Mouse (Mus musculus): ENCODE measurements at regions not wholly inside any gene's neighbourhood (a gene's known extent, or its start where the extent isn't known, plus 50 kb on each side); places are given as distances from the start of the nearest gene placed in this dataset.

DNA sequence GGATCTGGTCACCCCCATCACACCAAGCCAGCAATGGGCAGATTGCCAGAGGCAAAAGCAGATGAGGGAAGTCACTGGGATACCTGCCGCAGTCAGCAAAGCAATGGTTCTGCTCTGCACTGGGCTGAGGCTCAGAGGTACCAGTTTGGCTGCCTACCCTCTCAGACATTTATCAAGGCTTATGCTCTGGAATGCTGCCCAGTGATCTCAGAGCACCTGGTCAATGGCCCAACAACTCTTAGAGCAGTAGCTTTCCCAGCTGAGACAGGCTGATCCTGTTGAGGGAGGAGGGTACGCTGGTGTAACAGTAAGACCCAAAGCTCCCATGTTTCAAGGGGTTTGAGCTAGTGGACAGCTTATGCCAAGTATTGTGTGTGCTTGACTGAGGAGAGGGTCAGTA lies 117.4 kb upstream of the Pitx1 start:
- no peak for DNase-seq

DNA sequence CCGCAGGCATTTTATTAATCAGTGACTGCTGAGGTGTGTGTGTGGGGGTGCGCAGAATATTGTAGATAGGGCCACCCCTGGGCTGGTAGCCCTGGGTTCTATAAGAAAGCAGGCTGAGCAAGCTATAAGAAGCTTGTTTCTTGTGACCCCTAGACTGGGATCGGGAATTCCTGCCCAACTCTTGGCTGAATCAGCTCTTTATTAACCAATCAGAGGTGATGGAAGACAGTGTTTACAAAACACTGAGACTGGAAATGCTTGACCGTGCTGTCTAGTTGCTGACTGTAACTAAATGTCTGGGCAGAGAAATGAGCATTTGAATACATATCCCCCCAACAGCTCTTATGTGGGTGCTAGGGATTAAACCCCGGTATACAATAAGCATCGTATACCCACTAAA lies 114.8 kb upstream of the Pitx1 start:
- DNase-seq: no peak

DNA sequence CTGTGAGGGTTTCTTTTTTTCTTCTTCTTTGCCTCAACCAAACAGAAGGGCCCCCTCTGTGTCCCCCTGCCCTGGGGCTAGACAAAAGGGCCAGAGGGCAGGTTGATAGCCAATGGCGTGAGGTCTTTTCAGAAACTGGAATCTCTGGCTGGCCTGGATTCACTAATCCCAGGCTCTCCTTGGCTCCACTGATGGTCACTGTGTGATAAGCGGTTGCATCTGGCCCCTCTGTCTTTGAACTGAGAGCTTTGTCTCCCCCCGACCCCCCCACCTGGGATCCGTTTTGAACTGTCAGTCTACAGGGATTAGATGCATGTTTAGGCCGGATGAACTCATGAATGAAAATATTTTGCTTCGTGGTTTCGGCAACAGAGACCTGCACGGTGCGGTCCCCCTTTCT lies 112.6 kb upstream of the Pitx1 start:
- no peak for DNase-seq

DNA sequence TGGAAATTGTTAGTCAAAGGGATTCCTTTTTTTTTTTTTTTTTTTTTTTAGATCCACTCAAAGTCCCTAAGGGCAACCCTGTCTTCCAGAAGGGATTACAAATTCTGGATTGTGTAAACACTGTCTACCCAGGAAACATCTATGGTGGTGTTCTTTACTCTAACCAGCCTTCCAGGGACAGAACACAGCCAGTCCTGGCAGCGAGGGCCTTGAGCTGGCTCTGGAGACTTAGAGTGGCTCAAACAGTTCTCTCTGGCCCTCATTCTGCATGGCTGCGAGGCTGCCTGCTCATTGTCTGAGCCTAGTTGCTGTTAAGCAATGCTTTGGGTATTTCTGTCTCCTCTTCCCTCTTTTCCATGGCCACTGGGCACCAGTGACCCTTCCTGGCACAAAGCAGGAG lies 112.2 kb upstream of the Pitx1 start:
- DNase-seq: no peak

DNA sequence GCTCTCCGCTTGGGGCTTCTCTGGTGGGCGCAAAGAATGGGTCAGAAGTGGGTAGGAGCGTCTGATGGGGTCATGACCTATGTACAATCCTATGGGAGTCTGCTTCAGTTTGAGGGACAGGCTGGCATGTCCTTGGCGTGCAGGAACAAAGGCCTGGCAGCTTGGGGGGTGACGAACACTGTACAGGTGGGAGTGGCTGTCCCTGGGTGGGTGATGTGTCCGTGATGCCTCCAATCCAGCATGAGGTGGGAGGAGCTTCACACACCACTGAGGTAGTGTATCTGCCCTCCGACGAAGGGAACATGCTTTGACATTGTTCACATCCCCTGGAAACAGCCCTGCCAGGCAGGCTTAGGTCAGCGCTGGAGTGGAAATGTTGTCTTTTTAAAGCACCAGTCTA lies 101.4 kb upstream of the Pitx1 start:
- no peak for DNase-seq

DNA sequence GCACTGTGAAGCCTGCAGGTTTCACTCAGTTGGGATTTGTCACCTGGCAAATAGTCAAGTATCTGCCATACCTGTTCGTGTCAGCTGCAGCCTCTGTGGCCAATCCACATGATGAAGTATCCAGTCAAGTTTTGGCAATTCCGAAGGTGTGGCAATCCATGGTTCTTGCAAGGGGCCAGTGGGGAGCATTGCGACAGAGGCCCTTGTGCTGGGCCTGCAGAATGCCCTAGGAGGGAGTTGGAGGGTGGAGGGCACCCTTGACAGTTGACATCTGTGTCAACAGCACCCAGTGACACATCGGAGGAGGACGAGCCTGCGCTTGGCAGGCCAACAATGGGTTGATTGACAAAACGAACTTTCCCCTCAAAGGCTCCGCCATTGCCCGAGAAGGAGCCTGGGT lies 101.0 kb upstream of the Pitx1 start:
- DNase-seq: no peak

DNA sequence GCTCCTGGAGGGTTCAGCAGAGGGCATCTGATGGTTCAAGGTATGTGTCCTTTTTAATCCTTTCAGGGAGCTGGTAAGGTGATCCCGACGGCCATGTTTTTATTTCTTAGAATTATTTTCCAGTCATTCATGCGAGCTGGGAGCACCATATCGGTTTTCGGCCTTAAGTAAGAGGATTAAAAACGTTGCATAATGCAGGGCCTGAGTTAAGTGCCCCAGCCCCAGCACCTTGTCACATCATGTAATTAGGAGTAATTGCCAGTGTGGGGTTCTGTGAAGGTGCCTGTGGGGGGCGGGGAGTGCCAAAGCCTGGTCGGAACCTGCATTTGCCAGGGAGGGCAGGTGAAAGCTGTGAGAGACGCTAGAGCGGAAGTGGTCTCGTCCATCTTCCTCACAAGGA lies 94.6 kb upstream of the Pitx1 start:
- DNase-seq: no peak

DNA sequence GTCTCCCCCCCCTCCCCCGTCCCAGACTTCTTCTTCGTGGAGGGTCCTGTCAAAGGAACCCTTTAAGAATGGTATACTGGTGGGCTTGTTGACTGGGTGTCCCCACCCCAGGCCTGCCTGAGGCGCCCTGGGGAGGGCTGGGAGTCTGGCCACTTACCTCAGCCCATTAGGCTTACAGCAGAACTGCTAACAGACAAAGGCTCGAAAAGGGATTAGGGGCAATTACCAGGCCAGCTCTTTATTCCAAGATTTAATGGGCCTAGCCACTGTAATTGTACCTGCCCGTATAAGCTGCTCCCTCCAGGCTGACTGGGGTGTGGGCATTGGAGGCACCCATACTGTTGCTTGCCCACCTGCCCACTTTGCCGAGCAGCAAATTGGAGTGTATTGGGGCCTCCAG lies 93.8 kb upstream of the Pitx1 start:
- DNase-seq: no peak

DNA sequence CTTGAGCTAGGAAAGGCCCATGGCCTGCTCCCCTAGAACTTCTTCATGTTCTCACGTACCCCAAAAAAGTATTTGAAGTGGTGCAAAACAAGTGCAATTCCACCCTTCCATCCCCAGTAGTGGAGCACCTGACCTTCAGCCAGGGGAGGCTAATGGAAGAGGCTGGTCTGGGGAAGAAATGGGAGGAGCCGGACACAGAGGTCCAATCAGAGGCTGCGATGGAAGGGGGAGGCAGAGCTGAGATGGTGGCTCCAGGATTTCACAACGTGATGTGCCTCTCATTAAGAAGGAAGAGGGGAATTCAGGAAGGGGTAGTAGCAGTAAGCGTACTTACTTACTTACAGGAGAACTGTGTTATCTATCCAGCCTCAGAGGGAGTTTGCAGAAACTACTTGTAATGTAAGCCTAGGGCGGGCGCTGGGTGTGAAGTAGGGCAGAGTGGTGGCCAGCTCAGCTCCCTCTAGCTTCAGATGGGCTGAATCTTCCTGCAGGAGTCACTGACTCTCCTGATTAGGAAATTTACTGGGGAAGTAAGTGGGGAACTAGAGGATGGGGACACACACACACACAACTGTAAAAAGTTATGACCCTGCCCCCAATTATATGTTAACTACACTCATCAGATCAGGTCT lies 87.6 kb upstream of the Pitx1 start:
- no peak for DNase-seq

DNA sequence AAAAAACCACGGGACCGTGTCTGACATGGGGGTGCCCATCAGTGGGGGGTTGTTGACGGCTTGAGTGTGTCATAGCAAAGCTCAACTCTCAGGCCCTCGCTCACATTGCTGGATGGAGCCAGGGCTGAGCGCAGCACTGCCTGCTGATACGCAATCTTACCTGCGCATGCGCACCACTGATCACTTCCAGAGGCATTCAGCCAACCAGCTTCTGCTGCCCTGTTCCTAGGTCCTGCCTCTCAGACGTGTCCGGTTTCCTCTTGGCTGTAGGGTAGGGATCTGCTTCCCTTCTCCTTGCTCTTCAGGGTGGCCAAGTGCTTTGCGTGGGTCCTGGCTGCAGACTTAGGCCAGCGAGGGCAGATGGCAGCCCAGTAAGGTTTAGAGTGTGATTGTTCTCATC lies 81.3 kb upstream of the Pitx1 start:
- no peak for DNase-seq

DNA sequence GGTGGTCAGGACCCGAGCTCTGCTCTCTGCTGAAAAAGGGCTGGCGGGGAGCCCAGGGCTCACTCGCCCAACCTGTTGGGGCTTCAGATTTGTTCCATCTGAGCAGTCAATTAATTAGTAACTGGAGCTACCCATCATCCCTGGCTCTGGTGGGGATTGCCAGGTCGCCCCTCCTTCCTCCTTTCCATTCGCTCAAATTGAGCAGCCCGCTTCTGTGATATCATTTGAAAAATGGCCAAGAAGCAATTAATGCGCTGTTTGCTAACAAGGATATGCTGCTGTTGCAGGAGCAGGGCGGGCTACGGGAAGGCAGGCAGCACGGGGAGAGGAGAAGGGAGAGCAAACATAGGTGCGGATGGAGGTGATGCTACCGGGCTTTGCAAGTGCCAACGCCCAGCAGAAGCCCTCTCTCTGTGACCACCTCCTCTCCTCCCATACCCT lies 76.3 kb upstream of the Pitx1 start:
- no peak for DNase-seq

DNA sequence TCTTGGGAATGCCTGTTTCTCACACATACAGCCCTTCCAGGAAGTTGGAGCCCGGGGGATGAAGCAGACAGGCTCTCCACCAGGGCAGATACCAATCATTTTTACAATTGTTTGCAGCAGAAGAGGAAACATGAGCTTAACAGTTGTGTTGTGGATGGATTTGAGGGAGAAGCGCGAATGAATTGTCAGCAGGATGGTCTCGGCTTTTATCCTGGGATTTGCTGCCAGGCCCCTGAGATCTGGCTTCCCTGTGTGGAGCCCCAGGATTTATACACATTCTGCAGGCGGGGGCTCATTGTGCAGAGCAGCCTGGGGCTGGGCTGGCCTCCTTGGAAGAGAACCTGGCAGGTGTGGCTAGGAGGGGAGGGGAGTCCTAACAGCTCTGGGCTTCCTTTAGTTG lies 73.9 kb upstream of the Pitx1 start:
- DNase-seq: no peak

DNA sequence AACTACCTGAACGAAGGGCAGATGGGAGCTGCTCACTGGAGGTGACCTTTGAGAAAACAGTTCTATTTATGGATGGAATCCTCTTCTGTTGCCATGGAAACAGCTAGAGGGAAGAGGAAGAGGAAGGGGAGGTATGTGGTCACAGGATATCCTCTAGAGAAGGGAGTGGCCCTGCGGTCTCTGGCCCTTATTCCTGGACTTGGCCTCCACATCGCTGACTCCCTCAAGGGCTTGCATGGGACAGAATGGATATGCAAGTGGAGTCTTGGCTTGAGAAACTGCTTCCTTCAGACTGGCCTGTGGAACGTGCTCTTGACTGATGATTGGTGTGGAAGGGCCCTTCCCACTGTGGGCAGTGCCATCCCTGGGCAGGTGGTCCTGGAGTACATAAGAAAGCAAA lies 68.9 kb upstream of the Pitx1 start:
- no peak for DNase-seq

DNA sequence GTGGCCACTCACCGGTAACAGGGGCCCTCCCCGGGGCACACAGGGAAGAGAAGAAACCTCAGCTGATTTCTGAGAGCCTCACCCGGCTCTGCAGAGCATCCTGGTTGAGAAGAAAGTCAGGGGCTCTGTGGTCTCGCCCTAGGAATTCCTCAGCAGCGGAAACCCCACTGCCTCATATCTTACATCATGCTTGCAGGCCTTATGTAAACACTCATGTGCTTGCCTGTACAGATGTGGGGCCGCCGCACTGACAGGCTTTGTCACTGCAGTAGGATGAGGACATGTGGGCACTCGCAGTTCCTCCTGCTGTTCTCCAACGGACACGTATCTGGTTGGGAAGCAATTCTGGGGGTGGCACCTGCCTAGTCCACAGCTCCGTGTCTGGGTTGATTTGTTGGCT lies 66.3 kb upstream of the Pitx1 start:
- DNase-seq: no peak

DNA sequence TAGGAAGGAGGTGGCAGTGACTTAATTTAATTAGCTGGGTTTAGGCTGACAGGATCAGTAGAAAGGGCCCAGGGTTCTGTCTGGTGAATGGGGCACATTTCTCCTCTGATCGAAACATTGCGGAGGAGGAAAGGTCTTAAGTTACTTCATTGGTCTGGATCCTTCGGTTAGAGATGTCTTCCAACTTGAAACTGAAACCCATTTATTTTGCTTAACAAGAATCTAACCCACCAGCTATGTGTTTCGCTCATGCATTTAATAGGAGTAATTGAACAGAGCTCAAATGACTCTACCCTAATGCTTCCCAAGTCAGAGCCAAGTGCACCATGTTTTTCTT lies 64.2 kb upstream of the Pitx1 start:
- DNase-seq: no peak

DNA sequence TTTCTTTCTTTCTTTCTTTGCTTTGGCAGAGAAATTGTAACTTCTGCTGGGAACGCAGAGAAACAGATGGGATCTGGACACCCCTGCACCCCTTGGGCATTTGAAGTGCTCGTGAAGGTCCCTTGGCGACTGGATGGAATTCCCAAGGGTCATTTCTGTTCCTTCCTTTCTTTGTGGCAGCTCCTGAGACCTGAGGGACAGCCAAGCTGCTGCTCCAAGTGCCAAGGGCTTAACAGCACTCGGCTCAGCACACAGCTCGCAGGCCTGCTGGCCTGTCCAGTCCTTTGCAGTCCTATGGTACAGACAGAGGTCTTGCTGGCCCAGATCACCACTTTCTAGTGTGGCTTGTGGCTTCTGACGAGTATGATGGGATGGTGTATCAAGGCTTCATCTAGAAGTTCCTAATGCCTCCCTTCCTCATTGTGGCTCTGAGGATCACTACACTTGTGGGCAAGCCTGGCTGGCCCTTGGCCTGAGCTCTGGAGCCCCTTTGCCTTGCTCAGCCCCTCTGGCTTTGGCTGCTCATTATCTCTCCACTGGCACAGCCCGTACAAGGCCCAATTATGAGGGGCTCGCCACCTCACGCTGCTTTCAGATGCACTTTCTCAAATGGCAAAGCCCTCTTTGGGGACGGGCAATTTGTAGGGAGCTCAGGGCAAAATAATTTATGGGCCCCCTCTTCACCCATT lies 63.7 kb upstream of the Pitx1 start:
- no peak for DNase-seq

DNA sequence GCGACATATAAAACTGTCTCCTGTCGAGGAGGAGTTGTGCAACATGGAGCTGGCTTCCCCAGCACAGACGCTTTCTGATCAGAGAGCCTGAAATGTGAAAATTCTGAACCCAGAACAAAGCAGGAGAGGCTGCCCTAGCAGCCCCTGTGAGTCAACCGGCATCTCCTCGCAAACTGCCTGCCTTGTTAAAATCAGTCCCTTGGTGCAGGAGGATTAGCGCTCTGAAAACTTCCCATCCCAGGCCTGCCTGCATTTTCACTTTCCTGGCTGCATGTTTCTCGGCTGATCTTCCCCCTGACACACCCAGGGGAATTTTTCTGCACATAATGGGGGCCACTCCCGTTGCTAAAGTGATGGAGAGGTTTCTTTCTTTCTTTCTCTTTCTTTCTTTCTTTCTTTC lies 63.0 kb upstream of the Pitx1 start:
- DNase-seq: no peak

DNA sequence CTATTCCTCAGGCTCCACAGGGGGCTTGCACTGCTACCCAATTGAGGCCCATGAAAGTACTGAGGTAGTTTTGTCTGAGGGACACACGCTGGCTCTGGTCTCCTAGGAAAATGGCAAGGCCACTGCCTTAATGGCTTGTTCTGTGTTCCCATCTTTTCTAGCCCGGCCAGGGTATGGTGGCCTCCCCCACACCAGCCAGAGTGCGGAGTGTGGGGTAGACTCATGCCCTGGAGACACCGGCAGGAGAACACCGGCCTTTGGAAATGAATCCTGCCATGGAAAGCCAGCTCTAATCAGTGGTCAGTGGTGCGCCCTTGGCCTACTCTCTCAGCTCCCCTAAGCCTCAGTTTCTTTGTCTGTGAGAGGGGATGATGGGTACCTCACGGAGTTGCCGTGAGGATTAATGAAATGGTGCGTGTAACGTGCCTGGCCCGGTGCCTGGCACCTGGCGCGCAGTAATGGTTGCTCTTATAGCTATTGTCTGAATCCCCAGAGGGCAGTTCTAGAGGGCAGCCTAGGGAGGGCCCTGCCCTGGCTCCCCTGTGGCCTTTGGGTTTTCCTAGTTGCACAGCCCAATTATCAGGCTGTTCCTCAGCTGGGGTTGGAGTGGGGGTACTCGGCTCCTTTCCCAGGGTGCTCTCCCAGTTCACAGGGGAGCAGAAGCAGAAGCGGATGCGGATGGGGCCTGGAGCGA lies 62.4 kb upstream of the Pitx1 start:
- DNase-seq: no peak

DNA sequence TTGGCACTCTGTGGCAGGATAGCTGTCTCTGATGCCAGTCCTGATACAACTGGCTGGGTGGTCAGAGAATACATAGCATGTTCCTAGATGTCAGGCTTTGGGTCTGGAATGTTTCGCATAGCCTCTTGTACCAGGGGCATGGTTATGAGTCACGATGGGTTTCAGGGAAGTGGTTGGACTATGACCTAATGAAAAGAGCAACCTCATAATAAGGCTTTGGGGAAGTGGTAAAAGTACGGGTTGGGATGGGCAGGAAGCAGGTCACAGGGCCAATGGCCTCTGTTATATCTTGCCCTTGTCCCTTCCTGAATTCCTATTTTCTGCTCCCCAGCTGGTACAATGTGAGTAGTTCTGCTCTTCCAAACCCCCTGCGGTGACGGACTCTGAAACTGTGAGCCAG lies 59.5 kb upstream of the Pitx1 start:
- no peak for DNase-seq

DNA sequence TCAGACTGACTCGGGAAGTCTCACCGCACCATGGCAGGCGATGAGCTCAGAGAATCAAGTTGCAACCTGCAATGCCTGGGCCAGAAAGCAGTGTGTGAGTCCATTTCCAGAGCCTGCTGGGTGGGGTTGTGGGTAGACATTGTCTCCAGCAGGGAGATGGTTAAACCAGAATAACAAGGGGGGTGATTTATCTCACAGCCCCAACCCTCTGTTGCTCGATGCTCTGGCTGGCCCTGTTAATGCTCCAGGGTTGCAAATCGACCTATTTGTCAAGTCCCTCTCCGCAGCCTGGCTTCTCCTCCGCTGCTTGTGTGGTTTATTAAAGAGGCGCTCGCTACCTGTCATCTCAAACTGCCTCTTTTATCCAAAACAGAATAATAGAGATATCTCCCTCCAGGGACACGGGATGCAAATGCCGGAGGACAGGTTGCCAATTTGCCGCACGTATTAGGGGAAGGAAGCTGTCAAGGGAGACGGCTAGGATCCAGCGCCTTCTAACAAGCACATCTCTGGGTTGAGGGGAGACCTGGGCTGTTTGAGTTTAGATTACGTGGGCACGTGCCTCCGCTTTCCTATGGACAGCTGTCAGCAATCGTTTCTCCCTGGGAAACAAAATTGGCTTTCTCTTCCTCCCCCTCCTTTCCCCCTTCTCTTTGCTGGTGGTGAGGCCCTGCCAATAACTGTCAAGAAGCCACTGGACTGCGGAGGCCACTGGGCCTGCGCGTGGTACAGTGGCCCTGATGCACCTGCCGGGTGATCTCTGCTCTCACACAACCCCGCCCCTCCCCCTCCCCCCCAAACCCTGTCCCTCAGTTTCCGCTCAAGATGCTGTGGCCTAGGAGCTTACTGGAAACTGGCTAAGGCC lies 57.4 kb upstream of the Pitx1 start:
- no peak for DNase-seq

DNA sequence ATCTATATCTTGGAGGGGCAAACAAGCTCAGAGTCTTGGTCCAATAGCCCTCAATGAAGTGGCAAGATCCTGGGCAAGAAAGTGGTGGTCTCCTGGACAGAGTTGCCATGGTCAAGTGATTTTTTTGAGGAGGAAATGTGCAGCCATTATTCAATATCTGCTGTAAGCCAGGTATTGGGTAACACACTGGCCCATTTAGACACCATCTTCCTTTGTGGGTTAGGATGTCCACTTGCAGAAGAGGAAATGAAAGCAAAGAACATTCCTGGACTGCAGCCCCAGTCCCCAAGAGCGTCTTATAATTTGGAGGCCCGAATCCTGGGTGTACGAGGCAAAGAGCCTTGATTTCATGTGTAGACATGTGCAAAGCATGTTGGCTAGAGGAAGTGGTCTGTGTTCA lies 56.3 kb upstream of the Pitx1 start:
- DNase-seq: no peak

DNA sequence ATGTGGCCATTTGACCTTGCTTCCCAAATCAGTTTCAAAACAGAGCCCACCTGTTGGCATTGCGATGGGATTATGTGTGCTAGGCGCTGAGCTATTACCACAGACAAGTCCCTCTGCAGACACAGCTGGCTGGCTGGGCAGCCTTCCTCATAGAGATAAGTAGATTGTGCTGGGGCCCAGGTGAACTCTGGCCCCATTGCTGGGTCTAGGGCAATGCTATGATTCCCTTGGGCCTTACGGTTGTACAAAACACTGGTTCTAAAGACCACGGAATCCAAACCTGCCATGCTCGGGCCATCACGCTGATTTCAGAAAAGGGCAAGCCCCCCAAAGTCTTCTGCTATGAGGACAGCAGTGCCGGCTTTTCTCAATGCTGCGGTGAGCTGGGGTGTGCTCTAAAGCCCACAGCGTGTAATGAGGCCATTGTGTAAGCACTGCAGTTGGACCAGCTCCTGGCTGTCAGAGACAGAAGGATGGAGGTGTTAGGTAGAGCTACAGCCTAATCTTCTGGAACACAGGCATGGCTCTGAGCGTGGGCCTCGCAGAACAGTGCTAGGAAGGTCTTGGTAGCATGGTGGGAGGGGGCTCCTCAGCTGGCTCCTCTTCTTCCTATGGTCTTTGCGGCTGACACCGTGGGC lies 51.2 kb upstream of the Pitx1 start:
- no peak for DNase-seq
